Mouse (Mus musculus) forebrain, postnatal 0 days (tissue): ENCODE data around the gene Cenps. TPM values are rescaled to one million over a fixed set of nuclear protein-coding genes. Genes with fewer than 3 reads are reported as not detected.

Source experiments
- ATAC-seq: fragments of 200-750 bp; cut with Nextera tagmentation; 2 replicates; pipeline ENCODE4 v1.8.0; 2017; ENCODE audit warnings: mild to moderate bottlenecking, moderate library complexity
- DNase-seq: peaks from one replicate; pipeline ENCODE4 v3.0.0-alpha.2; 2015
- H3K27ac ChIP-seq: fragments of 300-500 bp; sonication (generic); 2 replicates; pipeline ENCODE4 v1.5.1; 2014; ENCODE audit warnings: low read depth, mild to moderate bottlenecking, antibody characterized with exemption, low read length, moderate library complexity, mixed read lengths
- H3K27me3 ChIP-seq: fragments of 300-500 bp; sonication (generic); 2 replicates; pipeline ENCODE4 v1.6.1; 2014; ENCODE audit warnings: mild to moderate bottlenecking, low read length, mixed read lengths; ENCODE audit not compliant: insufficient read depth
- H3K36me3 ChIP-seq: fragments of 300-500 bp; sonication (generic); 2 replicates; pipeline ENCODE4 v1.6.1; 2014; ENCODE audit warnings: mild to moderate bottlenecking, moderate library complexity; ENCODE audit not compliant: insufficient read depth
- H3K4me1 ChIP-seq: fragments of 300-500 bp; sonication (generic); 2 replicates; pipeline ENCODE4 v1.6.1; 2014; ENCODE audit warnings: antibody characterized with exemption; ENCODE audit not compliant: insufficient read depth
- H3K4me2 ChIP-seq: fragments of 300-500 bp; sonication (generic); 2 replicates; pipeline ENCODE4 v1.6.1; 2014; ENCODE audit warnings: low read depth, mild to moderate bottlenecking, moderate library complexity
- H3K4me3 ChIP-seq: fragments of 300-500 bp; sonication (generic); 2 replicates; pipeline ENCODE4 v1.5.1; 2014; ENCODE audit warnings: low read depth, low read length, mixed read lengths
- H3K9ac ChIP-seq: fragments of 300-500 bp; sonication (generic); 2 replicates; pipeline ENCODE4 v1.6.1; 2014; ENCODE audit warnings: mild to moderate bottlenecking
- H3K9me3 ChIP-seq: fragments of 300-500 bp; sonication (generic); 2 replicates; pipeline ENCODE4 v1.6.1; 2016; ENCODE audit warnings: low read length
- CTCF ChIP-seq: sonication (generic); IDR thresholded peaks from 2 replicates; pipeline ENCODE4 v1.5.1; 2016; ENCODE audit warnings: antibody characterized with exemption, control low read depth, low read depth
- WGBS: fragments of 180-500 bp; shearing (Covaris S2); extraction: QIAGEN DNeasy Blood & Tissue Kit; methylation state at CpG from one replicate; pipeline ENCODE4 v1.1.7; 2014; 5-methylcytosine and 5-hydroxymethylcytosine counted together
- polyA plus RNA-seq: library from polyadenylated mRNA; unstranded; fragments of >200 nt; fragmentation: Nextera tagmentation; extraction: Ambion mirVana; gene quantifications from 2 replicates; pipeline ENCODE4 v1.2.1, GENCODE M21; 2015
- total RNA-seq: library from RNA; depleted of rRNA; stranded (reverse); fragments of >200 nt; gene quantifications from 2 replicates; pipeline ENCODE4 v1.2.3, GENCODE M21; 2014

The Cenps gene
- total and polyA plus RNA-seq, 2 experiments from 2014 or later = 6.5 to 15.9 TPM

DNA sequence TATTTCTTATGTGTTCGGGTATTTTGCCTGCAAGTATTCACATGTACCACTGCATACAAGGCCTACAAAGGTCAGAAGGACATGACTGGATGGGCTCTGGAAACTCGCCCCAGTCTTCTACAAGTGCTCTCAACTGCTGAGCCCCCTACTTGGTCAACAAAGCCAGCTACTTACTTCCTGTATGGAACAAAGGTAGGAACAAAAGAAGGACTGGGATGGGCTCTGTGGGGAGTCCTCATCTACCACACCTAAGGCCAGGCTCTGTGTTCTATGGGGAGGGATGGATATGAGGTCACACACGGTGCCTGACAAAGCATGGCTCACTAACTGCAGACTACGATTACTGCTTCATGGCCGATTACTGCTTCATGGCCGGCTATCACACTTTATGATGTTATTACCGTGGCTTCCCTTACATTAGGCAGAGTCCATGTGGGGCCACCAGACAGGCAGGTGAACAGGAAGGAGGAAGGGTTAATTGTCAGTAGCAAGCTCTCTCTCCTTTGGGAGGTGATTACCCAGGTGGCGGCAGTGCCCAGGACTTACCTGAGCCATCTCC, 20.1 kb upstream of the Cenps start:
- H3K36me3 ChIP-seq = peaks cover 89% of the 10 kb centered on the region
- 88% methylated on average over 8 of the region's 8 CpGs for WGBS
- no peak overlapping the region for H3K9ac ChIP-seq
- no peaks in the 10 kb centered on the region for H3K4me1 ChIP-seq
- no peaks in the 10 kb centered on the region for H3K27me3 ChIP-seq
- DNase-seq (no peak), ATAC-seq (no peak)
- TF ChIP-seq CTCF = no peak
- H3K4me3 ChIP-seq = no peak overlapping the region
- no peaks in the 10 kb centered on the region for H3K9me3 ChIP-seq
- no peak overlapping the region for H3K4me2 ChIP-seq
- H3K27ac ChIP-seq = no peak overlapping the region

DNA sequence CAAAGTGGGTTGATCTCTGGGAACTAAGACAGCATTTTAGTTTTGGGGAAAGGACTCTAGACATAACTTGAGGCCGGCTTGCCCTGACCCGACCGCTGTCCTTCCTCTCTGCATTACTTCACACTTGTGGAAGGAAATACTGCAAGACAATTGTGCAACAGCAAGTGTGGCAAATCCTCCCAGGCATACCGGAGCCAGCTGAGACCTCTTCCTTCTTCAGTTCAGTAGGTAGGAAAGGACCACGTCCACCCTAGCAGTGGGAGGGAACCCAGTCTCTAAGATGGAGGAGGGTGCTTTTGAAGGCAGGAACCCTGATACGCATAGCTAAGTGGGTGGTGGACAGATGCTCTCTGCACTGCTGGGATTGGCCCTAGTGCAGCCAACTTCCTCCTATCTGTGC, 18.3 kb upstream of the Cenps start:
- ATAC-seq (no peak), DNase-seq (no peak)
- H3K27me3 ChIP-seq = no peaks in the 10 kb centered on the region
- no peak for TF ChIP-seq CTCF
- H3K36me3 ChIP-seq = peaks cover 86% of the 10 kb centered on the region
- H3K9me3 ChIP-seq = no peaks in the 10 kb centered on the region
- no peak overlapping the region for H3K27ac ChIP-seq
- H3K4me1 ChIP-seq = no peaks in the 10 kb centered on the region
- H3K9ac ChIP-seq = no peak overlapping the region
- H3K4me2 ChIP-seq = no peak overlapping the region
- 95% methylated on average over 6 of the region's 6 CpGs for WGBS
- no peak overlapping the region for H3K4me3 ChIP-seq

DNA sequence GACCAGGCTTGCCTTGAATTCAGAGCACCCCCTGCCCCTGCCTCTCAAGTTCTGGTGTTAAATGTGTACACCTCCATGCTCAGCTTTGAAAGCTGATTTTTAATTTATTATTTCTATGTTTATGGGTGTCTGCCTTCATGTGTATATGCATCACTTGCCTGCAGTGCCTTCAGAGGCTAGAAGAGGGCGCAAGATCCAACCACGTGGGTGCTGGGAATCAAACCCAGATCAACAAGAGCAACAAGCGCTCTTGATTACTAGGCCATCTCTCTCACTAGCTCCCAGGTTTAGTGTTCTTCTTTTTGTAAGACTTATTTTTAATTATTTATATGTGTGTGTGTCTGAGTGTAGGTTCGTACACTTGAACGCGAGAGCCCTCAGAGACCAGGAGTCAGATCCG, 17.4 kb upstream of the Cenps start:
- Histone ChIP-seq H3K27ac (no peak overlapping the region), H3K9me3 (no peaks in the 10 kb centered on the region), H3K4me2 (no peak overlapping the region), H3K4me3 (no peak overlapping the region), H3K36me3 (peaks cover 86% of the 10 kb centered on the region), H3K4me1 (no peaks in the 10 kb centered on the region), H3K9ac (no peak overlapping the region), H3K27me3 (no peaks in the 10 kb centered on the region)
- DNase-seq (no peak), ATAC-seq (no peak)
- no peak for TF ChIP-seq CTCF
- WGBS = 95% methylated on average over 7 of the region's 7 CpGs

DNA sequence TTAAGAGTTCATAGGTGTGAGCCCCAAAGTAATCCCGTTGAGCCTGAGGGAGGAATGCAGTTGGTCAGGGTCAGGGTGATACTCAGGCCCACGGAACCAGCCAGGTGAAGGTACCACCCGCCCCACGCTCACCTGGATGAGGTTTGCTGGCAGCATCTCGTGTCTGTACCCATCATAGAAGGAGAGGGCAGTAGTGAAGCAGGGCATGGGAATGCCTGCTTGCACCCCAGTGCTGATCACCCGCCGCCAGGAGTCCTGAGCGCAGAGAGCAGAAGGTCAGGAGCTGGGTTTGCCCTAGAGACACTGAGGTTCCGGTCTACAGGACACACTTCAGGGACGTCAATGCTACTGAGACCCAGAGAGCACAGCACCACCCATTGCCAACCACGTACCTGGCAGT, 13.3 kb upstream of the Cenps start:
- DNase-seq = no peak
- Histone ChIP-seq H3K36me3 (peaks cover 55% of the 10 kb centered on the region), H3K9me3 (no peaks in the 10 kb centered on the region), H3K9ac (no peak overlapping the region), H3K27ac (no peak overlapping the region), H3K4me2 (no peak overlapping the region), H3K4me1 (no peaks in the 10 kb centered on the region), H3K27me3 (no peaks in the 10 kb centered on the region), H3K4me3 (no peak overlapping the region)
- 96% methylated on average over 11 of the region's 11 CpGs for WGBS
- no peak for TF ChIP-seq CTCF
- ATAC-seq = no peak

DNA sequence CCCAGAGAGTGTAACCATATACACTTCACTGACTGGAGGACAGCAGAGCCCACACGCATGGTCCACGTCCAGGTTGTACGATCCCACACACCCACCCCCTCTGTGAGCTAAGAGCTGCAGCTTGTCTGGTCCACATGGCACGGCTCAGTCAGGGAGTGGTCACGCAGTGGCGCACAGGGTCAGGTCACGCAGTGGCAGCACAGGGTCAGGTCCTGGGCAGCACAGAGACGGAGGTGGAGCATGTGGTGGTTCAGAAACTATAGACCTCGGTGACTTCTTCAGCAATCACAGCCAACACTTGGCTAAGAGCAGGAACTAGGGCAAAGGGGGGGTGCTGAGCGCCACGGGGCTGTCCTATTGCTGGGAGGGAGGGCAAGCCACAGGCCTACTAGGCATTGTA, 12.8 kb upstream of the Cenps start:
- 90% methylated on average over 11 of the region's 11 CpGs for WGBS
- ATAC-seq (no peak), DNase-seq (no peak)
- no peaks in the 10 kb centered on the region for H3K4me1 ChIP-seq
- no peak for TF ChIP-seq CTCF
- H3K27ac ChIP-seq = no peak overlapping the region
- H3K9ac ChIP-seq = no peak overlapping the region
- no peaks in the 10 kb centered on the region for H3K9me3 ChIP-seq
- H3K4me2 ChIP-seq = no peak overlapping the region
- H3K4me3 ChIP-seq = no peak overlapping the region
- peaks cover 51% of the 10 kb centered on the region for H3K36me3 ChIP-seq
- H3K27me3 ChIP-seq = no peaks in the 10 kb centered on the region

DNA sequence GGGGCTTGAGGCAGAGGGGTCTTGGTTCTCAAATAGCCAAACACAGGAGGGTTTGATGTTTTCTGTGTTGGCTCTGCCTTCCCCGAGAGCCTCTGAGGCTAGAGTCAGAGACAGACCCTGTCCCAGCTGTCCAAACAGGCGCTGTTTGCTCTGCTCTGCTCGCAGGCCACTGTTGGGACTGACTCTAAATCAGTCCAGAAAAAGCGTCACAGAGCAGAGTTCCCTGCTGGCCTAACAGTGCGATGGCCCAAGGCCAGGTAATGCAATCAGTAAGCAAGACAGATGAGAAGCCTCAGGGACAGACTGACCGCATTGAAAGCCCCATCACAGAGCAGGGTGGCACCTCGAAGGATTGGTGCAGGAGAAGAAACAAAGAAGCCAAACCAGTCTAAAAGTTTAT, 12.2 kb upstream of the Cenps start:
- H3K4me3 ChIP-seq = no peak overlapping the region
- ATAC-seq = no peak

DNA sequence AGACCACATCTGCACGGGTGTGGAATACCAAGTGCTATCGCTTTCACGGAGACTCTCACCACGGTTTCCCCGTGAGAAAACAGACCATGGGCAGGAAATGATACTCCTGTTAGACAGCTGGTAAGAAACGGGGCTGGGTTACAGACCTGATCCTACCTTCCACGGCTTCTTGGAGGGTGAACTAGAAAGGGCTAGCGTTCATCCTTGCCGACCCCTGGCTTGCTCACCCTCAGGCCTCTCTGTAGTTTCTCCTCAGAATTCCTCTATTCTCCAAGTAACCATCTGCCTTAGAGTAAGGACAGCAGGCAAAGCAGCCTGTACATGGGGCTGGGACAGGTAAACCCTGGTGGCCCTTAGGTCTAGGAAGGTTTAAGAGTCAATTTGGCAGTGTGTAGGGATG, 11.8 kb upstream of the Cenps start:
- no peak overlapping the region for H3K4me2 ChIP-seq
- WGBS = 88% methylated on average over 9 of the region's 9 CpGs
- ATAC-seq = no peak
- no peaks in the 10 kb centered on the region for H3K9me3 ChIP-seq
- no peak overlapping the region for H3K4me3 ChIP-seq
- no peak for DNase-seq
- H3K27ac ChIP-seq = no peak overlapping the region
- no peak for TF ChIP-seq CTCF
- H3K4me1 ChIP-seq = no peaks in the 10 kb centered on the region
- peaks cover 40% of the 10 kb centered on the region for H3K36me3 ChIP-seq
- no peaks in the 10 kb centered on the region for H3K27me3 ChIP-seq
- H3K9ac ChIP-seq = no peak overlapping the region

More for the DNA sequence above, 12.2 kb upstream of the Cenps start:
- Histone ChIP-seq H3K4me2 (no peak overlapping the region), H3K9me3 (no peaks in the 10 kb centered on the region), H3K36me3 (peaks cover 44% of the 10 kb centered on the region), H3K9ac (no peak overlapping the region), H3K4me1 (no peaks in the 10 kb centered on the region), H3K27ac (no peak overlapping the region), H3K27me3 (no peaks in the 10 kb centered on the region)
- DNase-seq = no peak
- WGBS = 81% methylated on average over 7 of the region's 7 CpGs
- no peak for TF ChIP-seq CTCF
